Mouse (Mus musculus): ENCODE results near the gene Gpr137b.
A peak's percentile ranks its signal among the peaks of the same experiment; 100 is the strongest.
"Not testable (repeated sequence)": the region's sequence is repeated elsewhere in the genome, so short reads cannot be mapped to it uniquely, and the experiment has no call there.

The Gpr137b gene

GRCm38 (mm10) chr13:13366371-13366770, 27.4 kb downstream of the Gpr137b start:
- DNase-seq (ENCODE audit: low read depth, low spot score), result not testable (repeated sequence)

- not testable (repeated sequence) for DNase-seq (ENCODE audit: low read depth, low spot score)
Measured at GRCm38 (mm10) chr13:13363536-13363935, 30.3 kb downstream of the Gpr137b start.

GRCm38 (mm10) chr13:13362261-13362660, 31.6 kb downstream of the Gpr137b start:
- DNase-seq (ENCODE audit: low read depth, low spot score), result not testable (repeated sequence)

GRCm38 (mm10) chr13:13360045-13360444, 33.8 kb downstream of the Gpr137b start:
- not testable (repeated sequence) for DNase-seq (ENCODE audit: low read depth, low spot score)

DNA sequence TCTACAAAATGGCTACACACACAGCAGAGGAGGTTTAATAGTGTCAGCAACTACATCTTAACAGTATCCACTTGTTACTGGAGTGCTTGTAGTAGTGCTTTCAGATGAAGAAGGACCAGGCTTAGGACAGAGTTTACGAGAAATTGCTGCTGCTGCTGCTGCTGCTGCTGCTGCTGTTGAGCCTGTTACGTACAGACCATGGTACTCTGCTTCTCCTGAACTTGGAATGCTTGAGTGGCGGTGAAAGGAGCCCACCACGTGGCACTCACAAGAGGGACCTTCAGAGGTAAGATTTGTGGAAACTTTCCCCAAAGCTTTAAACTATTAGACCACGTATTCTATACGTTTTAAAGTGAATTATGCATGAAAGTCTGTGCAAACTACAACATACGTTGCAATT, 35.2 kb downstream of the Gpr137b start:
- DNase-seq (ENCODE audit: low read depth, low spot score), result not testable (repeated sequence)

GRCm38 (mm10) chr13:13358097-13358496, 35.7 kb downstream of the Gpr137b start:
- DNase-seq (ENCODE audit: low read depth, low spot score), result not testable (repeated sequence)

GRCm38 (mm10) chr13:13352113-13352512, 41.7 kb downstream of the Gpr137b start:
- DNase-seq (ENCODE audit: low read depth, low spot score), result not testable (repeated sequence)

GRCm38 (mm10) chr13:13350681-13351080, 43.1 kb downstream of the Gpr137b start:
- not testable (repeated sequence) for DNase-seq (ENCODE audit: low read depth, low spot score)

GRCm38 (mm10) chr13:13349288-13349687, 44.5 kb downstream of the Gpr137b start:
- DNase-seq (ENCODE audit: low read depth, low spot score), result peak; percentile 2

DNA sequence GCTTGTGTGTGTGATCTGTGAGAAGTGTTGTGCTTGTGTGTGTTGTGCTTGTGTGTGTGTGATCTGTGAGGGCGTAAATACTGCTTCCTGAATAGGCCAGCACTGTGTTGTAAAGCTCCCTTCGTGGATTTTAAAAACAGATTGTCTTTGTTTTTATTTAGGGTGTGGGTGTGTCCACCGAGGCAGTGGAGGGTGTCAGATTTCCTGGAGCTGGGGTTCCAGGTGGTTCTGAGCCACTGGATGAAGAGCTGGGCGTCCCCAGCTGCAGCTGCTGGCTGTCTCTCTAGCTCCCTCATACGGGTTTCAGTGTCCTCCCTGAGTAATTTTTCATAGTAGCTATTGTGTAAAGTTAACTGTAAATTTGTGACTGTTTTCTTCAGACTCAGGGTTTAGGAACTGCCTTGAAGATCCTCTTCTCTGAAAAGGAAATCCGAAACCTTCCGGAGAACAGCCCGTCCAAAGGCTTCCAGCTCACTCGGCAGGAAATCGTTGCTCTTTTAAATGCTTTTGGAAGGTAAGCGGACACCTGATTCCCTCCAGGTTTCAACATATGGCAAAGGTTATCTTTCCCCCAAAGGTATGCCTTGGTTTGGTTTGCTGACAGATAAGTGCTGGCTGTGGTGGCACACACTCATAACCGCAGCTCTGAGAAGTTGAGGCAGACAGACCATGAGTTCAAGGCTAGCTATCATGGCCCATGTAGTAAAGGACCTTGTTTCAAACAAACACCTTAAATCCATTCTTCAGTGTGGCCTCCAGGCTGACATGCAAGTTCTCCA, 46.0 kb downstream of the Gpr137b start:
- peak; percentile 44 for DNase-seq (ENCODE audit: low read depth, low spot score)

- not testable (repeated sequence) for DNase-seq (ENCODE audit: low read depth, low spot score)
Measured at GRCm38 (mm10) chr13:13337361-13337760, 56.5 kb downstream of the Gpr137b start.

GRCm38 (mm10) chr13:13328876-13329275, 64.9 kb downstream of the Gpr137b start:
- peak; percentile 32 for DNase-seq (ENCODE audit: low read depth, low spot score)
